Mouse (Mus musculus) bone marrow macrophage, adult 2 months (primary cell): ENCODE data around the gene Polg.

ENCODE experiments used
- CTCF ChIP-seq: IDR thresholded peaks from 2 replicates; pipeline ENCODE4 v1.5.1; 2012; ENCODE audit warnings: low read depth, mild to moderate bottlenecking, low read length, moderate library complexity
- POLR2A ChIP-seq: IDR thresholded peaks from 2 replicates; pipeline ENCODE4 v1.6.1; 2012; ENCODE audit warnings: mild to moderate bottlenecking, low read depth, low read length, borderline replicate concordance

DNA sequence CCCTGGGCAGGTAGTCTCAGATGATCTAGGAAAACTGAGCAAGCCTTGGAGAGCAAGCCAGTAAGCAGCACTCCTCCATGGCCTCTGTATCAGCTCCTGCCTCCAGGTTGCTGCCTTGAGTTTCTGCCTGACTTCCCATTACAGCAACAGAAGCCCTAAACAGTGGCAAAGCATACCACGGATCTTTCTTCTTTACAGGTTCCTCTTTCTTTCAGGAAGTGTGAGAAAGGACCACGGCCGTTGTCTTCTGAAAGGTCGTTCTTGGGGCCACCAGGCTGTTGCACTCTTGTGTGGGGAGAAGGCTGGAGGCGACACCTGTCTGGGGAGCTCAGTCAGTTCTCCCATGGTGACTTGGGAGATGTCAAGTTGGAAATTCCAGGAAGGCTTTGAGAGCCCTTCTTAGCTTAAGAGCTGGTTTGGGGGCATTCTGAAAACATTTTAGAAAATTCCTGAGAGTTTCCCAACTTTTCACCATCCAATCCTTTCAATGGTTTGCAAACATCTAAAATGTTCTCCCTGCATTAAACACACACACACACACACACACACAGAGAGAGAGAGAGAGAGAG, 8.8 kb upstream of the Polg start:
- TF ChIP-seq POLR2A (no peak), CTCF (no peak)
